Mouse (Mus musculus) lung, embryonic 14.5 days (tissue): Measurements from ENCODE around the gene Rps6ka1. TPM values are rescaled to one million over a fixed set of nuclear protein-coding genes. Genes with fewer than 3 reads are reported as not detected.

Experiments used
- ATAC-seq: fragments of 200-750 bp; cut with Nextera tagmentation; 2 replicates; pipeline ENCODE4 v1.8.0; 2017; ENCODE audit warnings: mild to moderate bottlenecking, moderate TSS enrichment, moderate library complexity; ENCODE audit not compliant: insufficient read depth
- DNase-seq: peaks from one replicate; pipeline ENCODE4 v3.0.0-alpha.2; 2015
- H3K27ac ChIP-seq: fragments of 300-500 bp; sonication (generic); 2 replicates; pipeline ENCODE4 v1.5.1; 2014; ENCODE audit warnings: low read depth, mild to moderate bottlenecking, moderate library complexity
- H3K27me3 ChIP-seq: fragments of 300-500 bp; sonication (generic); 2 replicates; pipeline ENCODE4 v1.6.1; 2014; ENCODE audit warnings: low read length, control low read depth; ENCODE audit not compliant: insufficient read depth
- H3K36me3 ChIP-seq: fragments of 300-500 bp; sonication (generic); 2 replicates; pipeline ENCODE4 v1.6.1; 2014; ENCODE audit warnings: control low read depth; ENCODE audit not compliant: insufficient read depth
- H3K4me1 ChIP-seq: fragments of 300-500 bp; sonication (generic); 2 replicates; pipeline ENCODE4 v1.6.1; 2014; ENCODE audit warnings: antibody characterized with exemption, control low read depth; ENCODE audit not compliant: insufficient read depth
- H3K4me2 ChIP-seq: fragments of 300-500 bp; sonication (generic); 2 replicates; pipeline ENCODE4 v1.6.1; 2014; ENCODE audit warnings: mild to moderate bottlenecking
- H3K4me3 ChIP-seq: fragments of 300-500 bp; sonication (generic); 2 replicates; pipeline ENCODE4 v1.5.1; 2014; ENCODE audit warnings: low read depth, low read length
- H3K9ac ChIP-seq: fragments of 300-500 bp; sonication (generic); 2 replicates; pipeline ENCODE4 v1.6.1; 2014
- H3K9me3 ChIP-seq: fragments of 300-500 bp; sonication (generic); 2 replicates; pipeline ENCODE4 v1.6.1; 2016; ENCODE audit warnings: low read depth, low read length, control low read depth
- CTCF ChIP-seq: IDR thresholded peaks from 2 replicates; pipeline ENCODE4 v1.5.1; 2016; ENCODE audit warnings: antibody characterized with exemption, low read depth
- WGBS: fragments of 180-500 bp; shearing (Covaris S2); extraction: QIAGEN DNeasy Blood & Tissue Kit; methylation state at CpG from one replicate; pipeline ENCODE4 v1.1.7; 2014; 5-methylcytosine and 5-hydroxymethylcytosine counted together
- polyA plus RNA-seq: library from polyadenylated mRNA; unstranded; fragments of >200 nt; fragmentation: Nextera tagmentation; extraction: Ambion mirVana; gene quantifications from 2 replicates; pipeline ENCODE4 v1.2.1, GENCODE M21; 2014

The Rps6ka1 gene
- polyA plus RNA-seq, 1 experiment from 2014 or later, result 49.5 TPM

DNA sequence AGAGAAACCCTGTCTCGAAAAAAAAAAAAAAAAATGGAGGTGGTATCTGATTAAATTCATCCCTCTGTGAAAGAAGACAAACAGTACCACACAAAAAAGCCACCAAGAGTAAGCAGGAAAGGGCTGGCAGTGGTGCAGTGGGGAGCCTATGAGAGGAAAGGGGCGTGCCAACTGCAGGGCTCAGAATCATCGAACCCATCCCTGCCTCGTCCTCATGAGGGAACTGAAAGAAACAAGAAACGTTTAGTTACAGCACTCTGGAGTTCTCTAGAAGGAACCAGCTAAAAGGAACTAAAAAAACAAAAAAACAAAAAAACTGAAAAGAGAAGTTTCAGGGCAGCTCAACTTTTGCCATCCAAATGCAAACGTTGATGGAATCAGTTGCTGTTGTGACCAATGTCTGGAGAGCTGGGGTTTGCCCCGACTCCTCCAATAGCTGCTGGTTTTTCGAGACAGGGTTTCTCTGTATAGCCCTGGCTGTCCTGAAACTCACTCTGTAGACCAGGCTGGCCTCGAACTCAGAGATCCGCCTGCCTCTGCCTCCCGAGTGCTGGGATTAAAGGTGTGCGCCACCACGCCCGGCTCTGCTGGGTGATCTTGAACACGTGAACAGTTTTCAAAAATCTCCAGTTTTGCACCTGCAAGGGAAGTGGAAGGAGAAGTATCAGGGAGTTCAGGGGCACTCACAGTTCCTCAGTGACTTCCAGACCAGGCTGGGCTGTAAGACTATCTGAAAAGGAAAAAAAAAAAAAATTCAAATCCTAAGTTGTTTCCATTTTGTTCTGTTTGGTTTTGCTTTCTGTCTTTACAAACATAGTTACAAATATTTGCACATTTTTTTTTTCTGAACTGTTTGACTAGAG lies 83.0 kb downstream of the Rps6ka1 start:
- H3K4me3 ChIP-seq, result no peak overlapping the region
- no peak overlapping the region for H3K9ac ChIP-seq
- H3K27me3 ChIP-seq, result no peaks in the 10 kb centered on the region
- no peak overlapping the region for H3K27ac ChIP-seq
- H3K9me3 ChIP-seq, result no peaks in the 10 kb centered on the region
- no peak for DNase-seq
- H3K36me3 ChIP-seq, result no peaks in the 10 kb centered on the region
- TF ChIP-seq CTCF, result no peak
- H3K4me1 ChIP-seq, result no peaks in the 10 kb centered on the region
- H3K4me2 ChIP-seq, result no peak overlapping the region
- no peak for ATAC-seq
- 68% methylated on average over 15 of the region's 15 CpGs for WGBS

DNA sequence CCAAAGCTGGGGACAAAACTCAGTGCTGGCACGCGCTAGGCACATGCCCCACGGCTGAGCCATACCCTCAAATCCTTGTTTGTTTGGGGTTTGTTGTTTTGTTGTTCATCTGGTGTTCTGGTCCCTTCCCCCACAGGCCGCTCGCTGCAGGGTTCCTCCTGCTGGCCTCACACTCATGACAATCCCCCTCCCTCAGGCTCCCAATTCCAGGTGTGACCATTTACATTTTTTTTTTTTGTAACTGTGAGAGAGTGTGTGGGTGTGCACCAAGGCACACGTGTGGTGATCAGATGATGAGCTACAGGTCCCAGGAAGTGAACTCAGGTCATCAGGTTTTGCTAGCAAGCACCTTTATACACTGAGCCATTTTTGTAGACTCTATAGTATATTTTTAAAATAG lies 87.0 kb downstream of the Rps6ka1 start:
- 30% methylated on average over 6 of the region's 6 CpGs for WGBS
- no peak for DNase-seq
- Histone ChIP-seq H3K9me3 (no peaks in the 10 kb centered on the region), H3K4me3 (no peak overlapping the region), H3K27me3 (no peaks in the 10 kb centered on the region), H3K27ac (no peak overlapping the region), H3K36me3 (no peaks in the 10 kb centered on the region), H3K4me2 (no peak overlapping the region), H3K9ac (no peak overlapping the region), H3K4me1 (no peaks in the 10 kb centered on the region)
- ATAC-seq, result no peak
- TF ChIP-seq CTCF, result no peak

Other genes with a start within 250 kb of the Rps6ka1 start
- gene Zdhhc18, start 237.6 kb downstream of the Rps6ka1 start, polyA plus RNA-seq, result 5.5 and 9.9 TPM in 2 replicates
- 13.9 and 14.5 TPM in 2 replicates for gene Pigv, start 215.2 kb downstream of the Rps6ka1 start, polyA plus RNA-seq
- gene Arid1a, start 131.0 kb downstream of the Rps6ka1 start, polyA plus RNA-seq, result 40.1 and 44.7 TPM in 2 replicates
- 3,363 and 3,461 TPM in 2 replicates for gene Hmgn2, start 80.9 kb upstream of the Rps6ka1 start, polyA plus RNA-seq
- 43.7 and 45.6 TPM in 2 replicates for gene Dhdds, start 113.1 kb upstream of the Rps6ka1 start, polyA plus RNA-seq
- gene Lin28a, start 131.0 kb upstream of the Rps6ka1 start, polyA plus RNA-seq, result not detected in 2 replicates
- gene Zfp683, start 166.0 kb upstream of the Rps6ka1 start, polyA plus RNA-seq, result not detected in 2 replicates
- 2.9 and 4.0 TPM in 2 replicates for gene Crybg2, start 173.0 kb upstream of the Rps6ka1 start, polyA plus RNA-seq
- 13.1 and 14.2 TPM in 2 replicates for gene Cd52, start 207.3 kb upstream of the Rps6ka1 start, polyA plus RNA-seq
- gene Ubxn11, start 214.8 kb upstream of the Rps6ka1 start, polyA plus RNA-seq, result 6.8 and 7.8 TPM in 2 replicates
- 384 and 400 TPM in 2 replicates for gene Sh3bgrl3, start 241.0 kb upstream of the Rps6ka1 start, polyA plus RNA-seq